Mouse (Mus musculus) kidney, embryonic 15.5 days (tissue): Measurements from ENCODE around the gene Nlk. TPM values are rescaled to one million over a fixed set of nuclear protein-coding genes. Genes with fewer than 3 reads are reported as not detected.

Experiments
- ATAC-seq: fragments of 200-750 bp; cut with Nextera tagmentation; replicated peaks from 2 replicates; pipeline ENCODE4 v1.8.0; 2017; ENCODE audit warnings: moderate TSS enrichment; ENCODE audit not compliant: low FRiP score
- H3K27ac ChIP-seq: fragments of 300-500 bp; sonication (generic); 2 replicates; pipeline ENCODE4 v1.5.1; 2015; ENCODE audit warnings: mild to moderate bottlenecking, inconsistent platforms
- H3K27me3 ChIP-seq: fragments of 300-500 bp; sonication (generic); 2 replicates; pipeline ENCODE4 v1.6.1; 2015; ENCODE audit warnings: inconsistent platforms
- H3K36me3 ChIP-seq: fragments of 300-500 bp; sonication (generic); 2 replicates; pipeline ENCODE4 v1.6.1; 2015; ENCODE audit warnings: inconsistent platforms
- H3K4me1 ChIP-seq: fragments of 300-500 bp; sonication (generic); 2 replicates; pipeline ENCODE4 v1.6.1; 2015; ENCODE audit warnings: inconsistent platforms
- H3K4me2 ChIP-seq: fragments of 300-500 bp; sonication (generic); 2 replicates; pipeline ENCODE4 v1.6.1; 2015; ENCODE audit warnings: moderate library complexity, mild to moderate bottlenecking, inconsistent platforms
- H3K4me3 ChIP-seq: fragments of 300-500 bp; sonication (generic); replicated peaks from 2 replicates; pipeline ENCODE4 v1.5.1; 2015; ENCODE audit warnings: mild to moderate bottlenecking, inconsistent platforms
- H3K9ac ChIP-seq: fragments of 300-500 bp; sonication (generic); 2 replicates; pipeline ENCODE4 v1.6.1; 2015; ENCODE audit warnings: mild to moderate bottlenecking, inconsistent platforms
- H3K9me3 ChIP-seq: fragments of 300-500 bp; sonication (generic); replicated peaks from 2 replicates; pipeline ENCODE4 v1.6.1; 2016; ENCODE audit warnings: inconsistent platforms
- WGBS: fragments of 180-500 bp; shearing (Covaris S2); methylation state at CpG from one replicate; pipeline ENCODE4 v1.1.7; 2015; ENCODE audit warnings: mixed read lengths; 5-methylcytosine and 5-hydroxymethylcytosine counted together
- polyA plus RNA-seq: library from polyadenylated mRNA; unstranded; fragments of >200 nt; fragmentation: Nextera tagmentation; extraction: Ambion mirVana; gene quantifications from 2 replicates; pipeline ENCODE4 v1.2.1, GENCODE M21; 2015

The Nlk gene
- polyA plus RNA-seq, 1 experiment from 2014 or later = 17.4 TPM

DNA sequence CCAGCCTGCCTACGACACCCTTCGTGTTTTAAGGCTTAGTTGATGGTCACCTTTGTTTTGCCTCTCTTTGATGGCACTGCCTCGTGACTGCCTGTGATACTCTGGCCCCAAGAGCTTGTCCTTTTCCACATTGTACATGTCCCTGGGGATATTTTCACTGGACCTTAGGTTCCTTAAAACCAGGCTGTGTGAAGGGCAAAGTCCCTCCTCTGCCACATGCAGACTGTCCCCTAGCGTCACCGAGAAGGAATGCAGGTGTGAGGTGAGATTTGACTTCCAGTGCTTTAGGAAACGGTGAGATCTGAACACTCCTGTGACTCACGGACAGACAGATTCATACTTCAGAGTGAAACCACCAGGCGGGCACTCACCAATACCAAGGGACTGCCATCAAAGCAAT is 139.9 kb downstream of the Nlk start:
- H3K36me3 ChIP-seq = no peaks in the 10 kb centered on the region
- H3K4me3 ChIP-seq = no peak overlapping the region
- no peak overlapping the region for H3K9ac ChIP-seq
- 59% methylated on average over 8 of the region's 8 CpGs for WGBS
- no peak overlapping the region for H3K4me2 ChIP-seq
- ATAC-seq = no peak
- no peaks in the 10 kb centered on the region for H3K4me1 ChIP-seq
- H3K27ac ChIP-seq = no peak overlapping the region
- H3K9me3 ChIP-seq = no peaks in the 10 kb centered on the region
- H3K27me3 ChIP-seq = no peaks in the 10 kb centered on the region

- no peak overlapping the region for H3K27ac ChIP-seq
Observed at GRCm38 (mm10) chr11:78556070-78556469, 141.1 kb downstream of the Nlk start.

DNA sequence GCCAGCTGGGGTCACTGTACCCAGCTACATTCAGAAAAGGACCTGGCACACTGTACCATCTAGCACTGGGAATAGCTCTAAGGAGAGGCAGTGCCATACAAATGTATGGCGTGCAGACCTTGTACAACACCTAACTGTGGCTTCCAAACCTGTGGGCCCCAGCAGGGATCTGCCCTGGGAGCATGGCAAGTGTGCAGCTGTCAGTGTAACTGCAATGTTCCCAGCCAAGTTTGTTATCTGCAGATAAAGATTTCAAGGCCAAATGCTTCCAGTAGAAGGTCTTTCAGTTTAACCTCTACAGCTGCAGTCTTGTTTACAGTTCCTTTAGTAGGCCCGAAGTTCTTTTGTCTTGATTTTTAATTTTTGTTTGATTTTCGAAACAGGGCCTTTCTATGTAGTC is 141.6 kb downstream of the Nlk start:
- Histone ChIP-seq H3K27ac (no peak overlapping the region), H3K9ac (no peak overlapping the region), H3K4me3 (no peak overlapping the region), H3K36me3 (no peaks in the 10 kb centered on the region), H3K4me2 (no peak overlapping the region), H3K27me3 (no peaks in the 10 kb centered on the region), H3K9me3 (no peaks in the 10 kb centered on the region), H3K4me1 (peaks cover 6% of the 10 kb centered on the region)
- 82% methylated on average over 3 of the region's 3 CpGs for WGBS
- ATAC-seq = no peak

More at GRCm38 (mm10) chr11:78556070-78556469, 141.1 kb downstream of the Nlk start:
- Histone ChIP-seq H3K4me2 (no peak overlapping the region), H3K36me3 (no peaks in the 10 kb centered on the region), H3K27me3 (no peaks in the 10 kb centered on the region), H3K9me3 (no peaks in the 10 kb centered on the region), H3K4me1 (peaks cover 3% of the 10 kb centered on the region), H3K9ac (no peak overlapping the region), H3K4me3 (no peak overlapping the region)
- WGBS = 72% methylated on average over 4 of the region's 4 CpGs
- no peak for ATAC-seq

- Histone ChIP-seq H3K4me3 (peak overlapping the region; percentile 71), H3K36me3 (no peaks in the 10 kb centered on the region), H3K9ac (peak overlapping the region; percentile 55; the same call in 1 of the 2 replicates), H3K27ac (peak overlapping the region; percentile 90), H3K27me3 (no peaks in the 10 kb centered on the region), H3K4me2 (peak overlapping the region; percentile 82), H3K4me1 (peaks cover 26% of the 10 kb centered on the region), H3K9me3 (no peaks in the 10 kb centered on the region)
- ATAC-seq = peak; percentile 43; the same call in 1 of the 2 replicates
- 31% methylated on average over 6 of the region's 6 CpGs for WGBS
Observed at GRCm38 (mm10) chr11:78551059-78551398, 146.1 kb downstream of the Nlk start.

GRCm38 (mm10) chr11:78550168-78551058 is 146.8 kb downstream of the Nlk start, which contains the start of gene Tmem97:
Tmem97 (minus strand) TSS chr11:78550777.
- Histone ChIP-seq H3K27ac (peak within 1 kb of the TSS; percentile 90), H3K36me3 (peaks cover 5% of the 10 kb centered on the region; the same call in 1 of the 2 replicates), H3K4me1 (peaks cover 26% of the 10 kb centered on the region), H3K4me3 (peak within 1 kb of the TSS; percentile 71), H3K9ac (peak within 1 kb of the TSS; percentile 69), H3K9me3 (no peaks in the 10 kb centered on the region), H3K4me2 (peak within 1 kb of the TSS; percentile 82), H3K27me3 (no peaks in the 10 kb centered on the region)
- WGBS = under 1% methylated on average over 60 of the region's 60 CpGs
- ATAC-seq = peak; percentile 99

GRCm38 (mm10) chr11:78549491-78549987 is 147.6 kb downstream of the Nlk start:
- Histone ChIP-seq H3K4me1 (peaks cover 26% of the 10 kb centered on the region), H3K27me3 (no peaks in the 10 kb centered on the region), H3K27ac (0 out of 2 replicates have a peak overlapping the region, but pooled peaks have one; percentile 90), H3K36me3 (peaks cover 14% of the 10 kb centered on the region; the same call in 1 of the 2 replicates), H3K4me3 (peak overlapping the region; percentile 71), H3K9me3 (no peaks in the 10 kb centered on the region), H3K4me2 (peak overlapping the region; percentile 82), H3K9ac (peak overlapping the region; percentile 69)
- 4% methylated on average over 5 of the region's 5 CpGs for WGBS
- no peak for ATAC-seq

- no peak for ATAC-seq
- Histone ChIP-seq H3K4me2 (0 out of 2 replicates have a peak overlapping the region, but pooled peaks have one; percentile 12), H3K4me1 (peaks cover 26% of the 10 kb centered on the region), H3K36me3 (peaks cover 29% of the 10 kb centered on the region), H3K9me3 (no peaks in the 10 kb centered on the region), H3K9ac (no peak overlapping the region), H3K4me3 (no peak overlapping the region), H3K27ac (no peak overlapping the region), H3K27me3 (no peaks in the 10 kb centered on the region)
- 76% methylated on average over 2 of the region's 2 CpGs for WGBS
Observed at GRCm38 (mm10) chr11:78547718-78548460, 149.3 kb downstream of the Nlk start.

GRCm38 (mm10) chr11:78545181-78545580 is 152.0 kb downstream of the Nlk start:
- Histone ChIP-seq H3K27me3 (no peaks in the 10 kb centered on the region), H3K4me3 (no peak overlapping the region), H3K9me3 (no peaks in the 10 kb centered on the region), H3K4me2 (no peak overlapping the region), H3K9ac (no peak overlapping the region), H3K4me1 (peaks cover 20% of the 10 kb centered on the region), H3K27ac (no peak overlapping the region), H3K36me3 (peaks cover 52% of the 10 kb centered on the region)
- 67% methylated on average over 8 of the region's 8 CpGs for WGBS
- ATAC-seq = no peak

DNA sequence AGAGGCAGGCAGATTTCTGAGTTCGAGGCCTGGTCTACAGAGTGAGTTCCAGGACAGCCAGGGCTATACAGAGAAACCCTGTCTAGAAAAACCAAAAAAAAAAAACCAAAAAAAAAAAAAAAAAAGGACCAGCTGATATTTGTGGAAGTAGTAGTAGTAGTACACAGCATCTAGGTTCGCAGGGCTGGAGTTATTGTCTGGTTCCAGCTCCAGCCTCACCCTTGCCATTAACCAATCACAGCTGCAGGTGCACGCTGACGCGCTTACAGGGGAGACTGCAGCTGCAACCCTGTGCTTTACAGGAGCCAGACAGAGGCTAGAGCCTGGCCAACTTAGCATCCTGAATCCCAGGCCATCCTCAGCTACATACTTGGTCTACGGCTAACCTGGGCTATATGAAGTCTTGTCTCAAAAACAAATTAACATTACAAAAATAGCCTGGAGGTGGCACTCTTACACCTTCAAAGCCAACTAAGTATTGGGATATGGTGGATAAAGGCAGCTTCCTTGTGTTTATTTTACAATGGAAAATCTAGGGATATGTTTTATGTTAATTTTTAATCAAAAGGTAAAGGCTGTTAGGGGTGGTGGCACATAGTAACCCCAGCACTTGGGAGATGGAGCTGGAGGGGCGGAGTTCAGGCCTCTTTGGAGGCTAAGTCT is 152.6 kb downstream of the Nlk start:
- Histone ChIP-seq H3K27ac (no peak overlapping the region), H3K4me3 (no peak overlapping the region), H3K9me3 (no peaks in the 10 kb centered on the region), H3K4me1 (peaks cover 18% of the 10 kb centered on the region), H3K36me3 (peaks cover 59% of the 10 kb centered on the region), H3K4me2 (no peak overlapping the region), H3K27me3 (no peaks in the 10 kb centered on the region), H3K9ac (no peak overlapping the region)
- ATAC-seq = 0 out of 2 replicates have a peak, but pooled peaks have one; percentile 18
- WGBS = 98% methylated on average over 7 of the region's 7 CpGs

DNA sequence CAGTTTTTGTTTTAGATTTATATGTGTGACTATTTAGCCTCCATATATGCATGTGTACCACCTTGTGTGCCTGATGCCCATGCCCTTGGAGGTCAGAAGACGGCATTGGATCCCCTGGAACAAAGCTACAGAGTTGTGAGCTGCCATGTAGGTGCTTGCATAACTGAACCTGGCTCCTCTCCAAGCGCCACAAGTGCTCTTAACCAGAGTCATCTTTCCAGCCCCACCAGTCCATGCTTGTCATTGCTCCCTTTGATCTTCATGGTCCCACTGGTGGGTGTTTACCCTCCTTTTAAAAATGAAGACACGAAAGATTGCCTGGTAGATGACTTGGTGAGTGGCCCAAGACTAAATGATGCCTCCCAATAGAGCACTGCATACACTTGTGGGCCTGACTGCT is 156.8 kb downstream of the Nlk start:
- no peaks in the 10 kb centered on the region for H3K27me3 ChIP-seq
- H3K9me3 ChIP-seq = no peaks in the 10 kb centered on the region
- no peak overlapping the region for H3K4me3 ChIP-seq
- H3K27ac ChIP-seq = no peak overlapping the region
- no peak overlapping the region for H3K9ac ChIP-seq
- 81% methylated on average over 3 of the region's 3 CpGs for WGBS
- ATAC-seq = no peak
- H3K4me2 ChIP-seq = no peak overlapping the region
- H3K36me3 ChIP-seq = peaks cover 66% of the 10 kb centered on the region
- peaks cover 20% of the 10 kb centered on the region for H3K4me1 ChIP-seq

DNA sequence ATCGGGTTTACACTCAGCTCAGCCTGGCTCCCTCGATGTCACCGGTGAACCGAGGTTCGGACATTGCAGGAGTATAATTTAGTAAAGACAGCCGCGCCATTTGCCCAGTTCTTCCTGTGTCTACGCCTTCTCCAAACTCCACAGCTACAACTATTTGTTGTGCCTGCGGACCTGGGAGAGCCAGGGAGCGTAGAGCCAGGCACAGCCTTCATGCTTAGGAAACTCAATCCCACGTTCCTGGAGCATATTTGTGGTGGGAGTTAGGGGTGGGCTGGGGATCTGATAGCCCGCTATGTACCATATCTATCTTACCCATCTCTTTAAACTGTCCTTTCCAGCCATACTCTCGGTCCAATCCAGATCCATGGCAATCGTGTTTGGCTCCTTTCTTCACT is 160.5 kb downstream of the Nlk start:
- Histone ChIP-seq H3K4me3 (peak overlapping the region; percentile 80), H3K9ac (peak overlapping the region; percentile 90), H3K4me2 (peak overlapping the region; percentile 76), H3K4me1 (peaks cover 33% of the 10 kb centered on the region), H3K27me3 (no peaks in the 10 kb centered on the region), H3K36me3 (peaks cover 42% of the 10 kb centered on the region), H3K27ac (peak overlapping the region; percentile 94), H3K9me3 (no peaks in the 10 kb centered on the region)
- under 1% methylated on average over 14 of the region's 14 CpGs for WGBS
- ATAC-seq = no peak
